Mouse (Mus musculus): Measurements from ENCODE around the gene Abca14.

- TF ChIP-seq POLR2A (IDR thresholded peaks at IDR 0.05; ENCODE audit: control insufficient read depth, extremely low read depth, insufficient read depth, low read length, poor library complexity) (no peak), CTCF (IDR thresholded peaks at IDR 0.05; ENCODE audit: borderline replicate concordance, control insufficient read depth, extremely low read depth, insufficient read depth, low read length, poor library complexity) (no peak)
These were observed 81.5 kb downstream of the Abca14 start for GRCm38 (mm10) chr7:120285286-120285685.

All from thymus, adult 2 months (tissue).